Mouse (Mus musculus) brain, embryonic 14.5 days (tissue): Measurements from ENCODE around the gene Kalrn.
A peak's percentile ranks its signal among the peaks of the same experiment; 100 is the strongest.

Experiments
- CTCF ChIP-seq: fragments of 200-500 bp; IDR thresholded peaks from 2 replicates; pipeline ENCODE4 v1.5.1; 2012; ENCODE audit warnings: inconsistent platforms, mild to moderate bottlenecking, moderate library complexity, borderline replicate concordance; ENCODE audit not compliant: insufficient read depth, insufficient read length; ENCODE audit errors: extremely low read depth
- POLR2A ChIP-seq: fragments of 200-500 bp; IDR thresholded peaks from 2 replicates; pipeline ENCODE4 v1.6.1; 2012; ENCODE audit warnings: mild to moderate bottlenecking, inconsistent platforms, borderline replicate concordance; ENCODE audit not compliant: poor library complexity, insufficient read depth, insufficient read length, severe bottlenecking; ENCODE audit errors: extremely low read depth

GRCm38 (mm10) chr16:34294568-34294967, 278.8 kb downstream of the Kalrn start:
- TF ChIP-seq CTCF (peak; percentile 27; the same call in 1 of the 2 replicates), POLR2A (no peak)
